Mouse (Mus musculus) thymus, adult 2 months (tissue): ENCODE data around the gene Snai3.

Experiments
- CTCF ChIP-seq: fragments of 200-500 bp; IDR thresholded peaks from 2 replicates; pipeline ENCODE4 v1.5.1; 2012; ENCODE audit warnings: mild to moderate bottlenecking, control low read depth, low read length, moderate library complexity, borderline replicate concordance; ENCODE audit not compliant: control insufficient read depth, poor library complexity, insufficient read depth; ENCODE audit errors: extremely low read depth
- POLR2A ChIP-seq: fragments of 200-500 bp; IDR thresholded peaks from 2 replicates; pipeline ENCODE4 v1.6.1; 2012; ENCODE audit warnings: mild to moderate bottlenecking, low read length, control low read depth, moderate library complexity; ENCODE audit not compliant: control insufficient read depth, poor library complexity, insufficient read depth; ENCODE audit errors: extremely low read depth

DNA sequence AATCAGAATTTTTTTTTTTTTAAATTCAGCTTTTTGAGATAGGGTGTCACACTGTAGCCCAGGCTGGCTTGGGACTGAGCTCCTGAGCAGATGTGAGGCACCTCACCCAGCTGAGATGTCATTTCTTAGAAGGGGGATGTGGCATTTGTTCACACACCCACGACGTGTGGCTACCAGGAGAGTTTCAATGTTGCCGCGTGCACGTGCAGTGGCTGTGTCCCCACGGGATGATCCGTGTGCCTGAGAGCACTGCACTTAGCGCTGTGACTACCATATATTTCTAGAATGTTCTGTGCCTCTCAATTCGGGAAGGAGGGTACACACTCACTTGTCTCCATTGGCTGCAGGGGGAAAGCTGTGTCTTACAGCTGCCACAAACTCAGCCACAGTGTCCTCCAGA lies 24.4 kb downstream of the Snai3 start:
- TF ChIP-seq CTCF (no peak), POLR2A (no peak)
